Mouse (Mus musculus) lung, postnatal 4 days (tissue): ENCODE results near the gene C530025M09Rik.

Source experiments
- DNase-seq, 2 experiments: peaks; one replicate each; pipeline ENCODE4 v3.0.0; 2021

C530025M09Rik gene

GRCm38 (mm10) chr2:149798613-149799012 is 32.4 kb downstream of the C530025M09Rik start:
- DNase-seq = no peak
